Mouse (Mus musculus) heart, postnatal 36 days (tissue): ENCODE data around the gene Bmp10. TPM values are rescaled to one million over a fixed set of nuclear protein-coding genes. Genes with fewer than 3 reads are reported as not detected.

Experiments used
- DNase-seq, 2 experiments: peaks; one replicate each; pipeline ENCODE4 v3.0.0; 2021 to 2022
- intact Hi-C: fragments of 180-260 bp; cut with DNase I; formaldehyde crosslinking; loops from one replicate; pipeline ENCODE4 v1.15.1; 2025
- total RNA-seq, 2 experiments: library from RNA; stranded (reverse); gene quantifications; 2 replicates each; pipeline ENCODE4 v1.2.3; 2021

The Bmp10 gene
- 10 to 100 TPM; 26.3 to 39.5 TPM for total RNA-seq

- DNase-seq = no peak
- intact Hi-C loops = no loop called here
Observed at GRCm38 (mm10) chr6:87428487-87429044, at the start of gene Bmp10. TSS of gene Bmp10 (plus strand) at chr6:87428994.

DNA sequence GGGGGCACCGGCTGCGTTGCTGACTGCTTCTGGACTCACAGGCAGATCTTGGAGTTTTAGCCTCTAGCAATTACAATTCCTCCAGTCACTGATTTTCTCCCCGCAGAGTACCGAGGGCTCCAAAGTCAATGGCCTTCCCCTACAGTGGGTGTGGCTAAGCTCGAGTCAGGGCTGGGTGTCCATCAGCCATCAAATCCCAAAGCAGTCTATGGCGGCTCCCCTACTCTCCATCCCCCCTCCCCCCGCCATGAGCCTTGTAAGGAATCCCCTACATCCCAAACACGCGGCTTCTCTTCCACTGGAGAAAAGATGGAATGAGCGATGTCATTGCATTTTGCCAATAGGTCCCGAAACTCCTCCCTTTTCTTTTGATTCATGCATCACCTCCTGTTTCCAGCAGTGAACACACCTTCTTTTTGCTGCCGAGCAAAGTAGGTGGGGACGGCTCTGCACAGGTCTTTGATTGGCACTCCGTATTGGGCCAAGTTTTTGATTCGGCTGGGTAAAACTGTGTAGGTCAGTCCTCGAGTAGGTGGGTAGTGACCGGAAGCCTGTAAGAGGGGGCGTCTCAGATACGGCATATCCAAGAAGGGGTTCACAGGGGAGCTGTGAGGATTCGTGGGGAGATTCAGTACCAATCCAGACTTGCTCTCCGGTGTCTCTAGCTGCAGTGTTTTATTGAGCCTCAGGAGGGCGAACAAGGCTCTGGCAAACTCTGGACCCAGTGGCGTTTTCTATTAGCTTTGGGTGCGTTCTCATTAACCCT, 44.7 kb upstream of the Bmp10 start:
- intact Hi-C loops = loop anchor here (5.0 kb wide), 1 partner anchor 47 kb away; the partner anchor contains the start of gene Antxr1
- no peak for DNase-seq

- intact Hi-C loops = loop anchor here (5.0 kb wide), 1 partner anchor 47 kb away; the partner anchor contains the start of gene Antxr1
- no peak for DNase-seq
Observed at GRCm38 (mm10) chr6:87384761-87385160, 44.0 kb upstream of the Bmp10 start.

- peak; percentile 65 to 72 for DNase-seq
- intact Hi-C loops = loop anchor here (1.0 kb wide), 1 partner anchor 285 kb away; no protein-coding TSS in a partner anchor
Observed at GRCm38 (mm10) chr6:87386203-87386602, 42.6 kb upstream of the Bmp10 start.

GRCm38 (mm10) chr6:87386681-87387080, 42.1 kb upstream of the Bmp10 start:
- no peak for DNase-seq
- intact Hi-C loops = loop anchor here (1.0 kb wide), 1 partner anchor 285 kb away; no protein-coding TSS in a partner anchor

DNA sequence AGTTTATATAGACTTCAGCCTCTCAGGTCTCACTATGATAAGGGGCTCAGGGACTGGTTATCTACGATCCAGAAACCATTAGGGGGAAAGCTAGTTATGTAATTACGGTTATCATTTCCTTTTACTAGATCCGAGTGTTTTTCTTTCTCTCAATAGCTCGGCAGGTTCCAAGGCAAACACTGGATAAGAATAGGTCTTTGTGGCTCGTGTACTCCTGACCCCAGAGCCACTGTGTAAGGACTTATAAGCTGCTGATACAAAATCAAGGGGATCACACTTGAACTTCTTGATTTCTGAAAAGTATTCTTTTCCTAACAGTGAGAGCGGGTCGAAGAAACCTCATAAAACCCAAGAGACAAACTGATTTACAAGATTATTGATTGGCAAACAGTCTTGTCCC, 39.9 kb upstream of the Bmp10 start, which contains the start of gene Gkn3:
Gene Gkn3, minus strand, starts transcription at position 59 of the 400 bp plus-strand sequence.
- no peak for DNase-seq
- intact Hi-C loops = no loop called here

GRCm38 (mm10) chr6:87389455-87389989, 39.3 kb upstream of the Bmp10 start:
- intact Hi-C loops = no loop called here

GRCm38 (mm10) chr6:87393466-87394205, 35.2 kb upstream of the Bmp10 start:
- DNase-seq = no peak
- intact Hi-C loops = loop anchor here (2.0 kb wide), 1 partner anchor 59 kb away; no protein-coding TSS in a partner anchor

More at GRCm38 (mm10) chr6:87389455-87389989, 39.3 kb upstream of the Bmp10 start:
- DNase-seq = no peak

GRCm38 (mm10) chr6:87394783-87395182, 34.0 kb upstream of the Bmp10 start:
- no peak for DNase-seq
- intact Hi-C loops = loop anchor here (5.0 kb wide), 2 partner anchors 128 to 278 kb away; partner anchors contain the start of gene Aplf

DNA sequence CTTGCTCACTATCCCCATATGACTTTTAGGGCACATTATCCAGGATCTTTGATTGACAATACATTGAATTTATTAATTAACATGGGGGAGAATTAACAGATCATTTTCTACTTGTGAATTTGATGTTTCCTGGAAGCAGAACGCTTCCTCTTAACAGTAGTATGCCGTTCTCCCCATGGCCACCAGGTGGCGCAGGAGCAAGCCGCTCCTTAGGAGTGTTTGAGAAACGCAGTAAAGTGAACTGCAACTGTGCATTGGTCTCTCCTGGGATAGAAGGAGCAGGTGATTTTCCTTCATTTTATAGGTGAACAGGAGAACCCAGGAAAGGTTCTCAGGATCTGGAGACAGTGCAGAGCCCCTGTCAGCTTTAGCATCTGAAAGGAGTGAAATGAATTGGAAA, 29.7 kb upstream of the Bmp10 start:
- intact Hi-C loops = loop anchor here (5.0 kb wide), 2 partner anchors 123 to 273 kb away; partner anchors contain the start of gene Aplf
- DNase-seq = peak; percentile 70 to 84

DNA sequence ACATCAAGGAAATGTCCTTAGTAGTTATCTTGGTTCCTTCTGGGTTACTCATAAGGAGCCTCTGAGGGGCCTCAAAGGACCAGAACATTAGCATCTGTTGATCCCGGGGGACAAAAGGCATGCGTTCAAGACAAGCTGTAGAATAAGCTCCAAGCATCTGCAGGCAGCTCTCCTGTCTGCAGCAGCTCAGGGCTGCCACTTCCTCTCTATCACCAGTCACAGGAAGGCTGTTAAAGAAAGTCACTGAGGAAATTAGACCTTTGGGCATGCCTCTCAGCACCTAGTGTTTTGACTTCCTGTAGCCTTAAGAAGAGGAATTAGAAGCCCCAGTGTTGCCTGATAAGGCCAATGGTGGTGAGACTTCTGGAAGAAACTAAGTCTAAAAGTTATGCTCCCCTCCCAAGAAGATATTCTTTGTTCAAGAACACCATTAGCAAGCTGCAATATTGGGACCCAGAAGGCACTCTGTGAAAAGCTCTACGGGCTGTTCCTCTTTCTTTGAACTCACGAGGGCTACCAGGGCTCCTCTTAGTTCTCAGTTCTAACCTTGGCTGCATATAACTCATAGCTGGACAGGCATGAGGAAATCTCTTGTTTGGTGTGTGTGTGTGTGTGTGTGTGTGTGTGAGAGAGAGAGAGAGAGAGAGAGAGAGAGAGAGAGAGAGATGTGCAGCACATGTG, 28.8 kb upstream of the Bmp10 start:
- intact Hi-C loops = loop anchor here (5.0 kb wide), 2 partner anchors 122 to 272 kb away; partner anchors contain the start of gene Aplf
- no peak for DNase-seq

- DNase-seq = no peak
- intact Hi-C loops = no loop called here
Observed at GRCm38 (mm10) chr6:87401456-87401855, 27.3 kb upstream of the Bmp10 start.

DNA sequence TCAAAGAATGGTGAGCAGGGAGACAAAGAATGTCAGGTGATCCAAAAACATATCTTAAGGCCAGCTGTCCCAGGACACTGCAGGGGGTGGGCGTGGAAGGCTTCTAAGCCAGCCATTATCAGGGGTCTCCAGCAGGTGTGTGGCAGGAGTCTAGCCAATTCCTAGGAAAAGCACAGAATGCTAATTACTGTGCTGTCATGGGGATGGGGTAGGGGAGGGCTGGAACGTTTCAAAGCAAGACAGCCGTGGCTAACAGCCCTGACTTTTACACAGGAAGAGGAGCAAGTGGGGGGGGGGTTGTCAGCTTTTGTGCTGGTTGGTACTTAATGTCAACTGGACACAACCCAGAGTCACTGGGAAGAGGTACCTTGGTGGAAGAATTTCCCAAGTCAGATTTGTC, 16.8 kb upstream of the Bmp10 start:
- intact Hi-C loops = no loop called here
- no peak for DNase-seq

DNA sequence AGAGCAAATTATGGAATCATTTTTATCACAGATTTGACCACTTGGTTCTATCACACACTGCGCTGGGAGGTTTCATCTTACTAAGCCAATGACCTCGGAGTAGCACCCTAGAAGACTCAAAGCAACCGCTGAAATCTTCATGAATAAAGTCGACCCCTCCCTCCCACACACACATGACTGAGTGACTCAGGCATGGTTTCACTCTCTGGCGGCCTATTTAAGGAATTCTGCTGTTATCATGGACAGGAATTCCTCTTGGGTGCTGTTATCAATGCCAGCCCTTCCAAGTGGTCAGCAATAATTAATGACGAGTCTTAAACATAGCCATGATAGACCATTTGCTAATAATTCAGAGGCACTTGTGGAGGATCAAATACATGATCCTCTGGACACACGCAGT, 6.5 kb upstream of the Bmp10 start:
- DNase-seq = no peak
- intact Hi-C loops = no loop called here

GRCm38 (mm10) chr6:87424037-87424816, 4.6 kb upstream of the Bmp10 start:
- intact Hi-C loops = no loop called here
- DNase-seq = peak; percentile 22 to 41

DNA sequence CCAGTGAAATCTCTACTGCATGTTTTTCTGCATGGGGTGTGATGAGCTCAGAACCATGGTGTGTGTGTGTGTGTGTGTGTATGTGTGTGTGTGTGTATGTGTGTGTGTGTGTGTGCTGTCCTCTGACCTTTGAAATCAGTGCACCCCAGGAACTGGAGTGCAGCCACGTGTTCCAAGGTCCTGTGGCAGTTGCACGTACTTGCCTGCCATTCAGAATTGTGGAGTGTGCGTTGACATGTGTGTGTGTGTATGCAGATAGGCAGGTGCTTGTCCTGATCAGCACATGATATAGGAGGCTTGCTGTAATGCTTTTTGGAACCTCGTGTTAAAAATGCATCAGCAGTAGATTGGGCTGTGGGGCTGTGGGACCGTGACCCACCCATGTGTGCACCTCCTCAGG, 1.8 kb upstream of the Bmp10 start:
- intact Hi-C loops = no loop called here
- DNase-seq = no peak

DNA sequence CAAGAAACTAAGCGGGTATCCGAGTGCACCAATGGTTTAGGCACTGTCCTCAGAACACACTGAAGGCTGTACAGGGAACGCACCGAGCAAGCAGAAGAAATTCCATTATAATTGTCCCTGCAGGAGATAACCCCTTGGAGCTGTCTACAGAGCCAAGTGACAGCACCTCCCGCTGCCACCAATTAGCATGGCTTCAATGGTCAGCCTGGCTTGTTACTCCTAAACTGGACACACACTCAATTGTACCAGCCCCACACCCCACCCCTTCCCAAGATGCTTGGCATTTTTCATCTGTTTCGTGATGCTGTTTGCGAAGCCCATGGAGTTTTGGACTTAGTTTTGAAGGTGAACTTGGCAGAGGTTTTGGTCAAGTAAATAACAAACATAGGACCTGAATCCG, 1.2 kb upstream of the Bmp10 start:
- intact Hi-C loops = no loop called here
- DNase-seq = no peak

DNA sequence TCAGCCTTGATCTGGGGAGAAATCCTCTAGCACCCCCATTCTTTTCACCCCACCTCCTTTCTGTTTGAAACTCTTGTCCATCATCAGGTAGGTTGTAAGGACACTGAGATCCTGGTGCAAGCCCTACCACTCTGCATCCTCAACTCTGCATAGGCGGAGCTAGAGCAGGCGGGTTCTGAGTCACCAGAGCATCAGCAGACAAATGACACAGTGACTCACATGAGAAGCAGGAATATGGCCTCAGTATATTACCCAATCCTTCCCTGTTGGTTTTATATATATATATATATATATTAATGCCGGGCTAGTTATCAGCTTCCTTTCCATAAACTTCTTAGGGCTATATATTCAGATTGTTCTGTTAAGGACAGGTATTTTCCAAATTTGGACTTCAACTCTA, 7.0 kb downstream of the Bmp10 start:
- no peak for DNase-seq
- intact Hi-C loops = no loop called here

DNA sequence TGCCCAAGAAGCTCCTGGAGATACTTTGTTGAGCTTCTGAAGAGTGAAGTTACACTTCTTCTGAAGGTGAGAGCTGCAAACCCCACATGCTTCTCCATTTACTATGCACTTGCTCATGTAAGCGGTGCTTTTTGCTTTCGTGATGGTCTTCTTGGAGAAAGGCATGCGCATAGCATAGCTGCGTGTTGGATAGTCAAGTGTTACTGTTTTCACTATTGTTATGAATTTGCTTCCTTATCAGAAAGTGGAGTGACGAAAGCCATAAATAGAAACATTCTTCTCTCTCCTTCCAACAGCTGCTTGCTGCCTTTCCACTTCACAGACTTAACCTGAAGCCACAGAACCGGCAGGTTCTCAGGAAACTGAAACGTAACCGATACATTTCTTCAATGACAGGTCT, 8.0 kb downstream of the Bmp10 start:
- intact Hi-C loops = no loop called here
- DNase-seq = no peak
